Mouse (Mus musculus): ENCODE results near the gene Bmpr1a.

The Bmpr1a gene

DNA sequence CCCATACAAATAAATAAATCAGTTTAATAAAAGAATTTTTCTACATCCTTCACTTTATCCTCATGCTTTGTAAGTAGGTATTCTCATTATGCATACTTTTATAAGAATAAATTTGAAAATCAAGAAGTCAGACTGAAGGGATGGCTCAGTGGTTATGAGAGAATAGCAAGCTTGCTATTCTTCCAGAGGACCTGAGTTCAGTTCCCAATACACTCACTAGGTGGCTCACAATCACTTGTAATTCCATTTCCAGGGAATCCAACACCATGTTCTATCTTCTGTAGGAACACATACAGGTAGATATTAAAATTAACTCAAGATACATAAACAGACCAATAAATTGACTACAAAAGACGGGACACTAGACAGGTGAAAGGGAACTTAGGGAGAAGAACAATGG lies 44.3 kb downstream of the Bmpr1a start:
- in situ Hi-C loops (cut with MboI; ENCODE audit: unreplicated experiment in 2 of 2) = loop anchor here (5.0 kb wide), 1 partner anchor 88 kb away; no protein-coding TSS in a partner anchor

DNA sequence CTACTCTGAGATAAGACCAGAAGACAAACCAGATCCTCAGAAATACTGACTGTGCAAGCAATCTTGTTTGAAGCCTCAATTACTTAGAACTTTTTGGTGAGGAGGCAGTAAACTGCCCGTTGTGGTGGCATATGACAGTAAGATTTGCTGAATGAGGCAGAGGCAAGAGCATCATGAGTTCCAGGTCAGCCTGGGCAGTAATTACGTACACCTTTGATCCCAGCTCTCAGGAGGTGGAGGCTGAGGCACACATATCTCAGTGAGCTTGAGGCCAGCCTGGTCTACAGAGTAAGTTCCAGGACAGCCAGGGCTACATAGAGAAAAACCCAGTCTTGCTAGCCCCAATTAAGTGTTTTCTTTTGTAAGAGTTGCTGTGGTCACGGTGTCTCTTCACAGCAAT lies 48.9 kb downstream of the Bmpr1a start:
- in situ Hi-C loops (cut with MboI; ENCODE audit: unreplicated experiment in 2 of 2) = no loop called here

GRCm38 (mm10) chr14:34453648-34454047 lies 49.5 kb downstream of the Bmpr1a start:
- in situ Hi-C loops (cut with MboI; ENCODE audit: unreplicated experiment in 2 of 2) = no loop called here

- in situ Hi-C loops (cut with MboI; ENCODE audit: unreplicated experiment in 2 of 2) = no loop called here
These were observed 51.3 kb downstream of the Bmpr1a start for GRCm38 (mm10) chr14:34451872-34452271.

DNA sequence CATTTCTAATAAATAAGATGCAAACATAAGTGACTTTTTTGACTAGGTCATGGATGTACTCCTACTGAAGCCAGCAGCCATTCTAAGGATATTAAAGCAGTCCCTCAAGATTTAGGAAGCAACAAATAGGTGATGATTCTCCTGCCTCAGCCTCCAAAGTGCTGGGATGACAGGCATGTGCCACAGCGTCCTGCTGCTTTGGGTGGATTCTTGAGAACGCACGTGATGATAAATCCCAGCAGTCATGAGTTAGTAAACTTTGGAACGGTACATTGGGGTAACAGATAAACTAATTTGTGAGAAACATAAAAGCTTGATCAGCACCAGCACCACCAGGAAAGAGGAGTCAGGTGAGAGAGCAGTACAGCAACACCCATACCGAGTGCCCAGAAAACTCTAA lies 52.7 kb downstream of the Bmpr1a start:
- in situ Hi-C loops (cut with MboI; ENCODE audit: unreplicated experiment in 2 of 2) = no loop called here

- in situ Hi-C loops (cut with MboI; ENCODE audit: unreplicated experiment in 2 of 2) = no loop called here
These were observed 53.3 kb downstream of the Bmpr1a start for GRCm38 (mm10) chr14:34449807-34450206.

- in situ Hi-C loops (cut with MboI; ENCODE audit: unreplicated experiment in 2 of 2) = no loop called here
These were observed 54.7 kb downstream of the Bmpr1a start for GRCm38 (mm10) chr14:34448398-34448797.

DNA sequence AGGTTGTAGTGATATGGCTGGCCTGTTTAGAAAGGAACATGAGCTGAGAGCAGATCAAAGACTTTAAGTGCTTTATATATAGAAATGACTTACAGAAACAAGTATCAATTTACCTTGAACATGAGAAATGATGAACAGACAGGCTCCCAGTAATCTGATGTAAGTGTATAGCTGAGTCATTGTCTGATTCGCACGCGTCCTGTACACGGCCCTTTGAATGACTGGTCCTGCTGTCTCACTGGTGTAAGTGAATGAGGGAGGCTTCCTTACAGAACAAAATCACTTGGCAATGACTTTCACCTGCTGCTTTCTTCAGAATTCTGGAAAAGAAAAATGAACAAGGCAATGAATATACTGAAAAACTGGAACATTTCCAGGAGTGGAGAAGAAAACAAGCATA lies 55.5 kb downstream of the Bmpr1a start:
- in situ Hi-C loops (cut with MboI; ENCODE audit: unreplicated experiment in 2 of 2) = no loop called here

- in situ Hi-C loops (cut with MboI; ENCODE audit: unreplicated experiment in 2 of 2) = no loop called here
These were observed 56.5 kb downstream of the Bmpr1a start for GRCm38 (mm10) chr14:34446624-34447023.

DNA sequence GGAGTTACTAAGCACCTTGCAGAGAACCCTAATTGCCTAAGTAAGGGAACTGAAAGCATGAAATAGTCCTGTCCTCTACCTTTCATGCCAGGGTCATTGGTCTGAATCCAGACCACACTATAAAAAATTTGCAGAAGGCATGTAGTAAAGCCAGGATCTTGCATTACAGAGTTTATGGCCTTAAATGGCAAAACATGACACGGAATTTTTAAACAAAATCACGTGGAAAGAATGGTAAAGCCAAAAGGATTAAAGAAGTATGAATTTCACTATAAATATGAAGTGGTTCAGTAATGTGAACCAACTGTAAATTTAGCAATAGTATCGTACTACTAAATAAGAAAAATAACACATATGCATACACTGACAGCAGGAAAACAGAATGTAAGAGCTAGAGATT lies 57.8 kb downstream of the Bmpr1a start:
- in situ Hi-C loops (cut with MboI; ENCODE audit: unreplicated experiment in 2 of 2) = no loop called here

DNA sequence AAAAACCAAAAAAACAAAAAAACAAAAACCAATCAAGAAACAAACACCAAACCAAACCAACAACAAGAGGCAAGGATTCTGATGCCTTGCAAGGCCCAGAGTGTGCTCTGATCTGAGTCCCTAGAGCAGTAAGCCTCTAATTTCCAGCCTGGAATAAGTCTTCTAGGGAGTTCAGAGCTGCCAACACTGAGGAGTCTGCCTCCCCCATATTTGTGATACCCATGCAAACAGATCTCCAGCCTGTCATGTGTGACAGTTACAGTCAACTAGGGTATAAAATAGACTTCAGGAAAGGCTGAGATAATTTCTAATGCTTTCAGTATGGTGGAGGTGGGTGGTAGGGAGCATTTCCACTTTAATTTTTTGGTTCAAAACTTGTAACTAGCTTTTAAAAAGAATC lies 58.2 kb downstream of the Bmpr1a start:
- in situ Hi-C loops (cut with MboI; ENCODE audit: unreplicated experiment in 2 of 2) = no loop called here

GRCm38 (mm10) chr14:34444368-34444767 lies 58.8 kb downstream of the Bmpr1a start:
- in situ Hi-C loops (cut with MboI; ENCODE audit: unreplicated experiment in 2 of 2) = no loop called here

DNA sequence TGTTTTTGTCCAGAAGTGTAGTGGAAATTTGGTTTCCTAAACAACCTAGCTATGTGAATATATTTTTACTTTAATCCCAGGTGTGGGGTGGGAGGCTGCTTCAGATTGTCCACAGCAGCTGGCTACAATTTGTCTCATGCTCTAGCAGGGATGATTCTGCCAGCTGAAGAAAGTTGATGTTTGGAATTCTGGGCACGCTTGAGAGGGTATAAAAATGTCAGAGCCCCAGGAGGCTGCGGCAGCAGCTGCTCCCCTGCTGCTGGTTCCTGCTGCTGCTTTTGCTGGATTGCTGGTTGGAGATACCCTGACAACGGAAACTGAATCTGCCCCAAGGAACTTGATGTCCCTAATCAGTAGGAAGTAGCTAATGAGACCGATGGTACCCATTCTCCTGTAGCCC lies 60.6 kb downstream of the Bmpr1a start:
- in situ Hi-C loops (cut with MboI; ENCODE audit: unreplicated experiment in 2 of 2) = no loop called here

DNA sequence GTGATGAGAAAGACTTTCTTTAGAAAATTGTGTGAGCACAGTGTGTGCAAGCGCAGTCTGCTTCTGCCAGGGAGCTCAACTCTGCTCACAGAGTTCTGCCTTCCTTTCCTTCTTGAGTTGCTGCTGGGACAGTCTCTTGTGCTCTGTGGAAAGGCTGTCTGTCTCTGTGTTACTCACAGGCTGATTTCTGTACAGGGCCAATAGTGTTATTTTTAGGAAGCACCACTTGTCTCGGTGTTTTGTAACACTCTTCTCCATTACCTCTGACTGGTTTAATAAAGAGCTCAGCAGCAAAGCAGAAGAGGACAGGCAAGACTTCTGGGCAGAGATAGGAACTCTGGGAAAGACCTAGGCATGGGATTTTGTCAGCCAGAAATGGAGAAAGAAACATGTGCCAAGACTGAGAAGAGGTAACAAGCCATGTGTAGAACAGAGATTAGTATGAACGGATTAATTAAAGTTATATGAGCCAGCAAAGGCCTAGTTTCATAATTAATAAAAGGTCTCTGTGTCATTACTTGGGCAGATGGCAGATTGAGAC lies 62.5 kb downstream of the Bmpr1a start:
- in situ Hi-C loops (cut with MboI; ENCODE audit: unreplicated experiment in 2 of 2) = no loop called here

GRCm38 (mm10) chr14:34429069-34429468 lies 74.1 kb downstream of the Bmpr1a start:
- in situ Hi-C loops (cut with MboI; ENCODE audit: unreplicated experiment in 2 of 2) = loop anchor here in 1 of 2 experiments (10.0 kb wide), 1 partner anchor 126 kb away; no protein-coding TSS in a partner anchor

GRCm38 (mm10) chr14:34428274-34428673 lies 74.9 kb downstream of the Bmpr1a start:
- in situ Hi-C loops (cut with MboI; ENCODE audit: unreplicated experiment in 2 of 2) = loop anchor here in 1 of 2 experiments (10.0 kb wide), 1 partner anchor 127 kb away; no protein-coding TSS in a partner anchor

GRCm38 (mm10) chr14:34421078-34421477 lies 82.1 kb downstream of the Bmpr1a start:
- in situ Hi-C loops (cut with MboI; ENCODE audit: unreplicated experiment in 2 of 2) = loop anchor here in 1 of 2 experiments (10.0 to 25.0 kb wide), 3 partner anchors 134 to 1109 kb away; no protein-coding TSS in a partner anchor

DNA sequence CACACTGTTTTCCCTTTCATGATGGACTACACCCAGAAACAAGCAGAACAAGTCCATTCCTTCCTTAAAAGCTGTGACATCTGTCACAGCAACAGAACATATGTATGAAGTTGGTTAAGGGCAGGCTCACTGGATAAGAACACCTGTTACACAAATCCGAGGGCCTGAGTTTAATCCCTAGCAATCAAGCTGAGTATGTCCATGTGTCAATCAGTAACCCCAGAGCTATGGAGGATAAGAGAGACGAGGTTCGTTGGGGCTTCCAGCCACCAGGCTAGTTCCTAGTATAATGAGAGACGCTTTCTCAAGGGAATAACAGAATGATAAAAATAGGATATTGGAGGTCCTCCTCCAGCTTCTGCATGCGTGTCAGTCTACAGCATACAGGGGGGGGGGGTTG lies 85.6 kb downstream of the Bmpr1a start:
- in situ Hi-C loops (cut with MboI; ENCODE audit: unreplicated experiment in 2 of 2) = loop anchor here in 1 of 2 experiments (25.0 kb wide), 2 partner anchors 730 to 1105 kb away; no protein-coding TSS in a partner anchor

DNA sequence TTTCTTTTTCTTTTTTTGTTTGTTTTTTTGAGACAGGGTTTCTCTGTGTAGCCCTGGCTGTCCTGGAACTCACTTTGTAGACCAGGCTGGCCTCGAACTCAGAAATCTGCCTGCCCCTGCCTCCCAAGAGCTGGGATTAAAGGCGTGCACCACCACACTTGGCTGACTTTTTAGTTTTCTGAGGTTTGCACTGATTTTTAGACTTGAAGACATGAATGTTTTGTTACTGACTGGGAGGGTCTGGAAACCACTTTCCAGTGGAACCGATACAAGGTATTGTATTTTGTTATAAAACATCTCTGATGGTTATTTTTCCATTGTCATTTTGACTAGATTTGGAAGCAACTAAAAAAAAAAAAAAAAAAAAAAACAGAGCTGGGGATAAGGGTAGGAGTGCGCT lies 86.2 kb downstream of the Bmpr1a start:
- in situ Hi-C loops (cut with MboI; ENCODE audit: unreplicated experiment in 2 of 2) = loop anchor here in 1 of 2 experiments (25.0 kb wide), 2 partner anchors 730 to 1105 kb away; no protein-coding TSS in a partner anchor

- in situ Hi-C loops (cut with MboI; ENCODE audit: unreplicated experiment in 2 of 2) = loop anchor here in 1 of 2 experiments (25.0 kb wide), 2 partner anchors 725 to 1100 kb away; no protein-coding TSS in a partner anchor
These were observed 90.8 kb downstream of the Bmpr1a start for GRCm38 (mm10) chr14:34412164-34412896.

GRCm38 (mm10) chr14:34410716-34411115 lies 92.4 kb downstream of the Bmpr1a start:
- in situ Hi-C loops (cut with MboI; ENCODE audit: unreplicated experiment in 2 of 2) = loop anchor here in 1 of 2 experiments (25.0 kb wide), 2 partner anchors 723 to 1098 kb away; no protein-coding TSS in a partner anchor

- in situ Hi-C loops (cut with MboI; ENCODE audit: unreplicated experiment in 2 of 2) = loop anchor here (5.0 to 25.0 kb wide), 6 partner anchors 131 to 1091 kb away; no protein-coding TSS in a partner anchor
These were observed 99.7 kb downstream of the Bmpr1a start for GRCm38 (mm10) chr14:34403424-34403823.

Measured in v-Abl transformed pro-B cells (cell line).